Mouse (Mus musculus): ENCODE measurements around the gene Trpm1. TPM values are rescaled to one million over a fixed set of nuclear protein-coding genes. Genes with fewer than 3 reads are reported as not detected.

Gene Trpm1
- total and polyA plus RNA-seq, 2 experiments from 2014 or later: 0.45 TPM; not detected in 1

- Histone ChIP-seq H3K27ac (ENCODE audit: low read depth, low read length) (no peak overlapping the region), H3K36me3 (ENCODE audit: insufficient read depth) (peaks cover 11% of the 10 kb centered on the region; the same call in 1 of the 2 replicates), H3K4me1 (ENCODE audit: insufficient read depth) (no peaks in the 10 kb centered on the region), H3K4me3 (ENCODE audit: low read depth, low read length) (no peak overlapping the region), H3K27me3 (ENCODE audit: insufficient read depth, low read length) (no peaks in the 10 kb centered on the region), H3K9me3 (ENCODE audit: low read length) (no peaks in the 10 kb centered on the region), H3K9ac (no peak overlapping the region), H3K4me2 (ENCODE audit: low read depth) (no peak overlapping the region)
- no peak for TF ChIP-seq CTCF (IDR thresholded peaks at IDR 0.05; ENCODE audit: low read depth)
- WGBS: 79% methylated on average over 7 of the region's 7 CpGs
- ATAC-seq (no peak), DNase-seq (no peak)
These were observed 156.6 kb downstream of the Trpm1 start for GRCm38 (mm10) chr7:64310241-64310640.

GRCm38 (mm10) chr7:64310756-64311155 lies 157.1 kb downstream of the Trpm1 start:
- ATAC-seq (no peak), DNase-seq (no peak)
- Histone ChIP-seq H3K9me3 (ENCODE audit: low read length) (no peaks in the 10 kb centered on the region), H3K4me2 (ENCODE audit: low read depth) (no peak overlapping the region), H3K36me3 (ENCODE audit: insufficient read depth) (peaks cover 11% of the 10 kb centered on the region; the same call in 1 of the 2 replicates), H3K4me3 (ENCODE audit: low read depth, low read length) (no peak overlapping the region), H3K9ac (no peak overlapping the region), H3K27ac (ENCODE audit: low read depth, low read length) (no peak overlapping the region), H3K4me1 (ENCODE audit: insufficient read depth) (no peaks in the 10 kb centered on the region), H3K27me3 (ENCODE audit: insufficient read depth, low read length) (no peaks in the 10 kb centered on the region)
- no peak for TF ChIP-seq CTCF (IDR thresholded peaks at IDR 0.05; ENCODE audit: low read depth)
- WGBS: 74% methylated on average over 2 of the region's 2 CpGs

DNA sequence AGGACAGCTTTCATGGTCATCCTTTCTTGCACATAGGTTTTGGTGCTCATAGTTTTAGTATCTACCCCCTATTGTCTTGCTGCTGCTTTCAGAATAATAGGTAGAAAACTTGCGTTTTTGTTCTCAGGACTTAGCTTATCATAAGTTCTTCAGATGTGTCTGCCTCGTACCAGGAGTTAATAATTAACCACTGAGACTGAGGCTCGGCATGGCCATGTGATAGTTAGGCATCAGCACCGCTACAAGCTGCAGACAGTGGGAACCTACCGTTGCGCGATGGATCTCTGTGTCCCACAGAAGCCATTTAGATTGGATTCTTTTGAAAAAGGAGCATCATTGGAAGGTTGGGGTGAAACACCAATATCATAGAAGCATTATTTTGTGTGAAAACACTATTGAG lies 159.2 kb downstream of the Trpm1 start:
- Histone ChIP-seq H3K36me3 (ENCODE audit: insufficient read depth) (peaks cover 24% of the 10 kb centered on the region), H3K27me3 (ENCODE audit: insufficient read depth, low read length) (no peaks in the 10 kb centered on the region), H3K4me1 (ENCODE audit: insufficient read depth) (no peaks in the 10 kb centered on the region), H3K4me3 (ENCODE audit: low read depth, low read length) (no peak overlapping the region), H3K9ac (no peak overlapping the region), H3K9me3 (ENCODE audit: low read length) (no peaks in the 10 kb centered on the region), H3K27ac (ENCODE audit: low read depth, low read length) (no peak overlapping the region), H3K4me2 (ENCODE audit: low read depth) (no peak overlapping the region)
- no peak for ATAC-seq
- no peak for DNase-seq
- TF ChIP-seq CTCF (IDR thresholded peaks at IDR 0.05; ENCODE audit: low read depth): no peak
- 93% methylated on average over 7 of the region's 7 CpGs for WGBS

MicroRNAs within 50 kb of the gene (microRNA counts, 519-probe panel; counts per million panel counts)
- microRNA mmu-miR-211: not detected

Small RNA genes lying within 50 kb of the gene (microRNA-seq; reads per million reads assigned to microRNA genes)
- 7.3 to 8.9 reads per million in 2 experiments for gene Mir211
- gene Mir6416: 0 reads per million in 2 experiments

Other genes starting within 250 kb of the Trpm1 start
- not detected in 2 replicates for gene E030018B13Rik, start 237.0 kb upstream of the Trpm1 start, total RNA-seq (2014; rRNA removed)
- not detected in 2 replicates for gene E030018B13Rik, start 237.0 kb upstream of the Trpm1 start, polyA plus RNA-seq (2015; fragmentation: Nextera tagmentation; extraction: Ambion mirVana)
- gene Klf13, start 214.9 kb upstream of the Trpm1 start, total RNA-seq (2014; rRNA removed): 25.5 and 32.0 TPM in 2 replicates
- 24.8 and 32.0 TPM in 2 replicates for gene Klf13, start 214.9 kb upstream of the Trpm1 start, polyA plus RNA-seq (2015; fragmentation: Nextera tagmentation; extraction: Ambion mirVana)
- gene Mtmr10, start 133.8 kb downstream of the Trpm1 start, total RNA-seq (2014; rRNA removed): 9.0 and 9.5 TPM in 2 replicates
- 3.5 and 6.0 TPM in 2 replicates for gene Mtmr10, start 133.8 kb downstream of the Trpm1 start, polyA plus RNA-seq (2015; fragmentation: Nextera tagmentation; extraction: Ambion mirVana)
- gene Fan1, start 220.3 kb downstream of the Trpm1 start, total RNA-seq (2014; rRNA removed): 6.5 and 11.2 TPM in 2 replicates
- 1.6 and 4.0 TPM in 2 replicates for gene Fan1, start 220.3 kb downstream of the Trpm1 start, polyA plus RNA-seq (2015; fragmentation: Nextera tagmentation; extraction: Ambion mirVana)
- 17.3 and 18.9 TPM in 2 replicates for gene Mphosph10, start 238.4 kb downstream of the Trpm1 start, total RNA-seq (2014; rRNA removed)
- 20.0 and 21.5 TPM in 2 replicates for gene Mphosph10, start 238.4 kb downstream of the Trpm1 start, polyA plus RNA-seq (2015; fragmentation: Nextera tagmentation; extraction: Ambion mirVana)
- gene Mcee, start 238.8 kb downstream of the Trpm1 start, total RNA-seq (2014; rRNA removed): 12.4 and 13.7 TPM in 2 replicates
- 38.4 and 41.6 TPM in 2 replicates for gene Mcee, start 238.8 kb downstream of the Trpm1 start, polyA plus RNA-seq (2015; fragmentation: Nextera tagmentation; extraction: Ambion mirVana)

Data from forebrain, postnatal 0 days (tissue).